Mouse (Mus musculus) MEL (cell line): ENCODE data around the gene 2610318N02Rik. TPM values are rescaled to one million over a fixed set of nuclear protein-coding genes. Genes with fewer than 3 reads are reported as not detected.

Source experiments
- DNase-seq: peaks from one replicate; pipeline ENCODE4 v3.0.0; 2011; ENCODE audit warnings: low read depth, low spot score
- H3K27ac ChIP-seq: 2 replicates; pipeline ENCODE4 v1.5.1; 2012; ENCODE audit warnings: low read depth, mild to moderate bottlenecking, control low read depth, low read length, moderate library complexity; ENCODE audit not compliant: control insufficient read depth
- H3K27me3 ChIP-seq, 2 experiments: fragments of 150-350 bp in 1 of 2; sonication (generic) in 1 of 2; 2 replicates each; pipeline ENCODE4 v1.6.1; 2012; ENCODE audit warnings: low read length in 2 of 2, mild to moderate bottlenecking in 2 of 2, improper control_type of control experiment in 1 of 2, moderate library complexity in 1 of 2; ENCODE audit not compliant: insufficient read depth in 2 of 2, control insufficient read depth in 1 of 2
- H3K36me3 ChIP-seq, 2 experiments: 2 replicates each; pipeline ENCODE4 v1.6.1; 2012 to 2014; ENCODE audit warnings: low read length in 2 of 2, improper control_type of control experiment in 1 of 2, inconsistent platforms in 1 of 2, mild to moderate bottlenecking in 1 of 2; ENCODE audit not compliant: insufficient read depth in 2 of 2, control insufficient read depth in 1 of 2
- H3K4me1 ChIP-seq, 2 experiments: fragments of 150-350 bp in 1 of 2; sonication (generic) in 1 of 2; 2 replicates each; pipeline ENCODE4 v1.6.1; 2012; ENCODE audit warnings: low read length in 2 of 2, improper control_type of control experiment in 1 of 2, mild to moderate bottlenecking in 1 of 2; ENCODE audit not compliant: insufficient read depth in 2 of 2, control insufficient read depth in 1 of 2
- H3K4me3 ChIP-seq, 2 experiments: fragments of 150-350 bp in 1 of 2; sonication (generic) in 1 of 2; 2 replicates each; pipeline ENCODE4 v1.5.1; 2012; ENCODE audit warnings: low read depth in 2 of 2, low read length in 2 of 2, mild to moderate bottlenecking in 2 of 2, moderate library complexity in 2 of 2, control low read depth in 1 of 2, improper control_type of control experiment in 1 of 2; ENCODE audit not compliant: control insufficient read depth in 1 of 2, insufficient read depth in 1 of 2
- H3K79me2 ChIP-seq: 2 replicates; pipeline ENCODE4 v1.6.1; 2012; ENCODE audit warnings: mild to moderate bottlenecking, low read length, moderate library complexity; ENCODE audit not compliant: control insufficient read depth, poor library complexity, insufficient read depth
- H3K9ac ChIP-seq: 2 replicates; pipeline ENCODE4 v1.6.1; 2012; ENCODE audit warnings: low read depth, mild to moderate bottlenecking, control low read depth, low read length, moderate library complexity; ENCODE audit not compliant: control insufficient read depth, poor library complexity, severe bottlenecking
- H3K9me3 ChIP-seq: fragments of 150-350 bp; sonication (generic); replicated peaks from 2 replicates; pipeline ENCODE4 v1.6.1; 2012; ENCODE audit warnings: mild to moderate bottlenecking, low read length, improper control_type of control experiment, moderate library complexity; ENCODE audit not compliant: insufficient read depth
- CHD1 ChIP-seq: IDR thresholded peaks from 2 replicates; pipeline ENCODE4 v1.6.1; 2012; ENCODE audit warnings: low read depth, mild to moderate bottlenecking, inconsistent platforms, low read length, improper control_type of control experiment
- CHD2 ChIP-seq: IDR thresholded peaks from 2 replicates; pipeline ENCODE4 v1.6.1; 2011; ENCODE audit warnings: low read length, improper control_type of control experiment
- E2F4 ChIP-seq: IDR thresholded peaks from 2 replicates; pipeline ENCODE4 v1.6.1; 2011; ENCODE audit warnings: low read depth, low read length, improper control_type of control experiment, borderline replicate concordance
- ELF1 ChIP-seq: IDR thresholded peaks from 2 replicates; pipeline ENCODE4 v1.6.1; 2014; ENCODE audit warnings: low read depth, mild to moderate bottlenecking, inconsistent platforms, low read length, improper control_type of control experiment, moderate library complexity
- EP300 ChIP-seq, 2 experiments: IDR thresholded peaks; 2 replicates each; pipeline ENCODE4 v1.6.1; 2011; ENCODE audit warnings: improper control_type of control experiment in 2 of 2, low read length in 2 of 2, low read depth in 1 of 2, mild to moderate bottlenecking in 1 of 2
- ETS1 ChIP-seq: IDR thresholded peaks from 2 replicates; pipeline ENCODE4 v1.6.1; 2012; ENCODE audit warnings: low read depth, mild to moderate bottlenecking, inconsistent platforms, low read length, improper control_type of control experiment, moderate library complexity
- GATA1 ChIP-seq: IDR thresholded peaks from 2 replicates; pipeline ENCODE4 v1.6.1; 2011; ENCODE audit warnings: low read depth, low read length, improper control_type of control experiment
- HCFC1 ChIP-seq: IDR thresholded peaks from 2 replicates; pipeline ENCODE4 v1.6.1; 2012; ENCODE audit warnings: low read depth, mild to moderate bottlenecking, inconsistent platforms, low read length, improper control_type of control experiment, moderate library complexity
- MAFK ChIP-seq: IDR thresholded peaks from 2 replicates; pipeline ENCODE4 v1.6.1; 2011; ENCODE audit warnings: low read depth, mild to moderate bottlenecking, low read length, improper control_type of control experiment, borderline replicate concordance
- MEF2A ChIP-seq: IDR thresholded peaks from 2 replicates; pipeline ENCODE4 v1.6.1; 2014; ENCODE audit warnings: low read depth, mild to moderate bottlenecking, inconsistent platforms, low read length, improper control_type of control experiment; ENCODE audit not compliant: poor library complexity, insufficient replicate concordance, severe bottlenecking; ENCODE audit errors: extremely low read depth
- MXI1 ChIP-seq: IDR thresholded peaks from 2 replicates; pipeline ENCODE4 v1.6.1; 2011; ENCODE audit warnings: mild to moderate bottlenecking, low read depth, low read length, improper control_type of control experiment
- MYB ChIP-seq: IDR thresholded peaks from 2 replicates; pipeline ENCODE4 v1.6.1; 2011; ENCODE audit warnings: mild to moderate bottlenecking, low read depth, low read length, improper control_type of control experiment
- MYC ChIP-seq: IDR thresholded peaks from 2 replicates; pipeline ENCODE4 v1.6.1; 2011; ENCODE audit warnings: low read depth, mild to moderate bottlenecking, low read length, improper control_type of control experiment, moderate library complexity
- NELFE ChIP-seq: IDR thresholded peaks from 2 replicates; pipeline ENCODE4 v1.6.1; 2011; ENCODE audit warnings: low read depth, low read length, improper control_type of control experiment
- RCOR1 ChIP-seq: IDR thresholded peaks from 2 replicates; pipeline ENCODE4 v1.6.1; 2012; ENCODE audit warnings: low read depth, mild to moderate bottlenecking, inconsistent platforms, low read length, improper control_type of control experiment
- TAL1 ChIP-seq: IDR thresholded peaks from 2 replicates; pipeline ENCODE4 v1.6.1; 2012; ENCODE audit warnings: mild to moderate bottlenecking, inconsistent platforms, low read length, moderate library complexity, mixed read lengths
- TBP ChIP-seq: IDR thresholded peaks from 2 replicates; pipeline ENCODE4 v1.8.0; 2011; ENCODE audit warnings: low read depth, low read length, improper control_type of control experiment
- TCF12 ChIP-seq: IDR thresholded peaks from 2 replicates; pipeline ENCODE4 v1.6.1; 2014; ENCODE audit warnings: low read depth, mild to moderate bottlenecking, inconsistent platforms, low read length, improper control_type of control experiment, moderate library complexity
- UBTF ChIP-seq: IDR thresholded peaks from 2 replicates; pipeline ENCODE4 v1.6.1; 2012; ENCODE audit warnings: low read depth, mild to moderate bottlenecking, inconsistent platforms, low read length, improper control_type of control experiment, moderate library complexity, borderline replicate concordance; ENCODE audit not compliant: insufficient read depth
- USF2 ChIP-seq, 2 experiments: IDR thresholded peaks; 2 replicates each; pipeline ENCODE4 v1.6.1; 2011 to 2012; ENCODE audit warnings: improper control_type of control experiment in 2 of 2, low read length in 2 of 2, borderline replicate concordance in 1 of 2, inconsistent platforms in 1 of 2, low read depth in 1 of 2, mild to moderate bottlenecking in 1 of 2; ENCODE audit not compliant: insufficient read depth in 1 of 2
- ZC3H11A ChIP-seq: IDR thresholded peaks from 2 replicates; pipeline ENCODE4 v1.6.1; 2012; ENCODE audit warnings: low read depth, mild to moderate bottlenecking, inconsistent platforms, low read length, improper control_type of control experiment
- ZKSCAN1 ChIP-seq: IDR thresholded peaks from 2 replicates; pipeline ENCODE4 v1.6.1; 2012; ENCODE audit warnings: low read depth, mild to moderate bottlenecking, inconsistent platforms, low read length, improper control_type of control experiment, moderate library complexity
- ZMIZ1 ChIP-seq: IDR thresholded peaks from 2 replicates; pipeline ENCODE4 v1.6.1; 2012; ENCODE audit warnings: low read depth, mild to moderate bottlenecking, inconsistent platforms, low read length, improper control_type of control experiment, moderate library complexity
- ZNF384 ChIP-seq: IDR thresholded peaks from 2 replicates; pipeline ENCODE4 v1.6.1; 2012; ENCODE audit warnings: low read depth, mild to moderate bottlenecking, inconsistent platforms, low read length, improper control_type of control experiment
- polyA plus RNA-seq, 2 experiments: library from polyadenylated mRNA; stranded (reverse) in 1 of 2; unstranded in 1 of 2; fragments of >175 nt in 1 of 2; fragments of >200 nt in 1 of 2; gene quantifications; 2 replicates each; pipeline versions ENCODE4 v1.2.1 to v1.2.4; 2012; ENCODE audit warnings: low replicate concordance in 2 of 2, low read depth in 1 of 2; ENCODE audit not compliant: insufficient read length in 2 of 2, insufficient read depth in 1 of 2, missing spikeins in 1 of 2
- total RNA-seq: library from RNA; depleted of rRNA; stranded (reverse); fragments of 300-350 nt; gene quantifications from 2 replicates; pipeline ENCODE4 v1.2.3, GENCODE M21; 2012

2610318N02Rik gene
- total and polyA plus RNA-seq, 3 experiments, result 23.8 to 80.6 TPM; not detected in 1

GRCm38 (mm10) chr16:17073000-17073399 lies 52.0 kb downstream of the 2610318N02Rik start:
- H3K9me3 ChIP-seq, result no peaks in the 10 kb centered on the region
- H3K36me3 ChIP-seq, result peaks cover 0 to 4% of the 10 kb centered on the region in 2 experiments; a peak in 2 of 4 replicates
- no peak overlapping the region for H3K9ac ChIP-seq
- H3K4me1 ChIP-seq, result peaks cover 0 to 8% of the 10 kb centered on the region in 2 experiments; a peak in 1 of 4 replicates
- H3K4me3 ChIP-seq, result no peak overlapping the region
- no peak for DNase-seq
- no peaks in the 10 kb centered on the region for H3K27me3 ChIP-seq
- H3K27ac ChIP-seq, result no peak overlapping the region
- H3K79me2 ChIP-seq, result no peaks in the 10 kb centered on the region
- TF ChIP-seq CHD1 (no peak), ZMIZ1 (no peak), CHD2 (no peak), USF2 (IDR thresholded peaks at IDR 0.05; ENCODE audit: borderline replicate concordance in 1 of 2, insufficient read depth in 1 of 2, low read depth in 1 of 2, low read length in 2 of 2) (no peak), HCFC1 (no peak), MAFK (no peak), ETS1 (no peak), ELF1 (no peak), RCOR1 (no peak), MYC (no peak), TBP (no peak)
- TF ChIP-seq, all 39 proteins: peak for 0

- no peaks in the 10 kb centered on the region for H3K9me3 ChIP-seq
These were observed 54.3 kb downstream of the 2610318N02Rik start for GRCm38 (mm10) chr16:17070716-17071115.

More at GRCm38 (mm10) chr16:17070716-17071115, 54.3 kb downstream of the 2610318N02Rik start:
- peak overlapping the region; percentile 24; the same call in 1 of the 2 replicates for H3K9ac ChIP-seq
- no peak overlapping the region for H3K27ac ChIP-seq
- peak overlapping the region in 1 of 2 experiments; percentile 71; a peak in 3 of 4 replicates for H3K4me3 ChIP-seq
- no peak for DNase-seq
- H3K27me3 ChIP-seq, result no peaks in the 10 kb centered on the region
- no peak for TF ChIP-seq TCF12
- TF ChIP-seq ZNF384, result no peak
- no peak for TF ChIP-seq EP300 (IDR thresholded peaks at IDR 0.05; ENCODE audit: low read depth in 1 of 2, low read length in 2 of 2)
- no peak for TF ChIP-seq E2F4
- TF ChIP-seq MXI1, result no peak
- TF ChIP-seq ZC3H11A, result no peak
- TF ChIP-seq MEF2A, result no peak
- no peak for TF ChIP-seq MYC
- no peak for TF ChIP-seq UBTF
- no peak for TF ChIP-seq NELFE
- TF ChIP-seq TAL1, result no peak
- TF ChIP-seq ZKSCAN1, result no peak
- TF ChIP-seq GATA1, result no peak
- TF ChIP-seq CHD2, result no peak
- TF ChIP-seq CHD1, result no peak
- no peak for TF ChIP-seq ETS1
- no peak for TF ChIP-seq MYB
- peaks cover 0 to 13% of the 10 kb centered on the region in 2 experiments; a peak in 2 of 4 replicates for H3K36me3 ChIP-seq
- peaks cover 2 to 12% of the 10 kb centered on the region in 2 experiments; a peak in 2 of 4 replicates for H3K4me1 ChIP-seq
- no peaks in the 10 kb centered on the region for H3K79me2 ChIP-seq
